Mouse (Mus musculus) limb, embryonic 11.5 days (tissue): Measurements from ENCODE around the gene Irx3. TPM values are rescaled to one million over a fixed set of nuclear protein-coding genes. Genes with fewer than 3 reads are reported as not detected.
A peak's percentile ranks its signal among the peaks of the same experiment; 100 is the strongest.

Source experiments
- ATAC-seq: fragments of 200-750 bp; cut with Nextera tagmentation; 2 replicates; pipeline ENCODE4 v1.8.0; 2017; ENCODE audit warnings: low read depth; ENCODE audit not compliant: insufficient number of reproducible peaks, low FRiP score, low TSS enrichment
- DNase-seq: peaks from one replicate; pipeline ENCODE4 v3.0.0-alpha.2; 2015; ENCODE audit warnings: low spot score
- H3K27ac ChIP-seq: fragments of 300-500 bp; sonication (generic); replicated peaks from 2 replicates; pipeline ENCODE4 v1.5.1; 2014; ENCODE audit warnings: low read depth, mild to moderate bottlenecking, low read length
- H3K27me3 ChIP-seq: fragments of 300-500 bp; sonication (generic); 2 replicates; pipeline ENCODE4 v1.6.1; 2014; ENCODE audit warnings: mild to moderate bottlenecking, low read length, mixed read lengths; ENCODE audit not compliant: control insufficient read depth, insufficient read depth
- H3K36me3 ChIP-seq: fragments of 300-500 bp; sonication (generic); 2 replicates; pipeline ENCODE4 v1.6.1; 2014; ENCODE audit warnings: mild to moderate bottlenecking, low read length, moderate library complexity, mixed read lengths; ENCODE audit not compliant: control insufficient read depth, insufficient read depth
- H3K4me1 ChIP-seq: fragments of 300-500 bp; sonication (generic); 2 replicates; pipeline ENCODE4 v1.6.1; 2014; ENCODE audit warnings: low read length, mixed read lengths; ENCODE audit not compliant: control insufficient read depth, insufficient read depth
- H3K4me2 ChIP-seq: fragments of 300-500 bp; sonication (generic); 2 replicates; pipeline ENCODE4 v1.6.1; 2014; ENCODE audit warnings: low read depth, mild to moderate bottlenecking, moderate library complexity; ENCODE audit not compliant: severe bottlenecking
- H3K4me3 ChIP-seq: fragments of 300-500 bp; sonication (generic); 2 replicates; pipeline ENCODE4 v1.5.1; 2014; ENCODE audit warnings: low read depth, low read length
- H3K9ac ChIP-seq: fragments of 300-500 bp; sonication (generic); 2 replicates; pipeline ENCODE4 v1.6.1; 2014; ENCODE audit warnings: mild to moderate bottlenecking, low read length
- H3K9me3 ChIP-seq: fragments of 300-500 bp; sonication (generic); 2 replicates; pipeline ENCODE4 v1.6.1; 2016; ENCODE audit warnings: low read length; ENCODE audit not compliant: control insufficient read depth
- WGBS: fragments of 180-500 bp; shearing (Covaris S2); extraction: QIAGEN DNeasy Blood & Tissue Kit; methylation state at CpG from one replicate; pipeline ENCODE4 v1.1.7; 2014; 5-methylcytosine and 5-hydroxymethylcytosine counted together
- polyA plus RNA-seq: library from polyadenylated mRNA; unstranded; fragments of >200 nt; fragmentation: Nextera tagmentation; extraction: Ambion mirVana; gene quantifications from 2 replicates; pipeline ENCODE4 v1.2.1, GENCODE M21; 2014

The Irx3 gene
- polyA plus RNA-seq, 1 experiment from 2014 or later = 21.0 TPM

- Histone ChIP-seq H3K4me1 (peaks cover 3% of the 10 kb centered on the region; the same call in 1 of the 2 replicates), H3K9ac (no peak overlapping the region), H3K4me3 (no peak overlapping the region), H3K36me3 (no peaks in the 10 kb centered on the region), H3K9me3 (no peaks in the 10 kb centered on the region), H3K27me3 (no peaks in the 10 kb centered on the region), H3K4me2 (no peak overlapping the region), H3K27ac (no peak overlapping the region)
- no peak for ATAC-seq
- DNase-seq = no peak
- WGBS = 70% methylated on average over 6 of the region's 6 CpGs
Observed at GRCm38 (mm10) chr8:91768857-91769256, 33.0 kb downstream of the Irx3 start.

GRCm38 (mm10) chr8:91765411-91766034 is 36.3 kb downstream of the Irx3 start:
- H3K4me2 ChIP-seq = no peak overlapping the region
- H3K4me1 ChIP-seq = peaks cover 3% of the 10 kb centered on the region; the same call in 1 of the 2 replicates
- no peak overlapping the region for H3K9ac ChIP-seq
- no peak overlapping the region for H3K27ac ChIP-seq
- no peaks in the 10 kb centered on the region for H3K9me3 ChIP-seq
- WGBS = 58% methylated on average over 8 of the region's 8 CpGs
- no peak overlapping the region for H3K4me3 ChIP-seq
- ATAC-seq (no peak), DNase-seq (no peak)
- no peaks in the 10 kb centered on the region for H3K27me3 ChIP-seq
- no peaks in the 10 kb centered on the region for H3K36me3 ChIP-seq

GRCm38 (mm10) chr8:91755566-91755965 is 46.3 kb downstream of the Irx3 start:
- H3K9me3 ChIP-seq = no peaks in the 10 kb centered on the region
- H3K4me2 ChIP-seq = no peak overlapping the region
- no peaks in the 10 kb centered on the region; the same call in 1 of the 2 replicates for H3K27me3 ChIP-seq
- H3K27ac ChIP-seq = no peak overlapping the region
- no peaks in the 10 kb centered on the region for H3K4me1 ChIP-seq
- ATAC-seq (no peak), DNase-seq (no peak)
- 76% methylated on average over 7 of the region's 7 CpGs for WGBS
- H3K36me3 ChIP-seq = no peaks in the 10 kb centered on the region
- H3K9ac ChIP-seq = no peak overlapping the region
- H3K4me3 ChIP-seq = no peak overlapping the region

- Histone ChIP-seq H3K9me3 (no peaks in the 10 kb centered on the region), H3K9ac (no peak overlapping the region), H3K4me1 (no peaks in the 10 kb centered on the region), H3K27me3 (no peaks in the 10 kb centered on the region; the same call in 1 of the 2 replicates), H3K4me3 (no peak overlapping the region), H3K27ac (no peak overlapping the region), H3K36me3 (no peaks in the 10 kb centered on the region), H3K4me2 (no peak overlapping the region)
- DNase-seq (no peak), ATAC-seq (no peak)
- WGBS = 92% methylated on average over 9 of the region's 9 CpGs
Observed at GRCm38 (mm10) chr8:91755062-91755461, 46.8 kb downstream of the Irx3 start.

- no peak overlapping the region for H3K27ac ChIP-seq
- ATAC-seq (no peak), DNase-seq (no peak)
- WGBS = 49% methylated on average over 7 of the region's 7 CpGs
- no peak overlapping the region for H3K9ac ChIP-seq
- H3K4me3 ChIP-seq = no peak overlapping the region
- no peaks in the 10 kb centered on the region for H3K9me3 ChIP-seq
- H3K27me3 ChIP-seq = peaks cover 9% of the 10 kb centered on the region
- no peaks in the 10 kb centered on the region for H3K36me3 ChIP-seq
- no peak overlapping the region for H3K4me2 ChIP-seq
- 0 out of 2 replicates have a peak, but pooled peaks cover 8% of the 10 kb centered on the region for H3K4me1 ChIP-seq
Observed at GRCm38 (mm10) chr8:91750794-91751125, 51.1 kb downstream of the Irx3 start.

GRCm38 (mm10) chr8:91750096-91750793 is 51.6 kb downstream of the Irx3 start:
- Histone ChIP-seq H3K4me3 (no peak overlapping the region), H3K36me3 (no peaks in the 10 kb centered on the region), H3K4me1 (0 out of 2 replicates have a peak, but pooled peaks cover 8% of the 10 kb centered on the region), H3K27ac (no peak overlapping the region), H3K27me3 (peaks cover 9% of the 10 kb centered on the region), H3K9ac (no peak overlapping the region), H3K9me3 (no peaks in the 10 kb centered on the region), H3K4me2 (no peak overlapping the region)
- no peak for ATAC-seq
- WGBS = 79% methylated on average over 15 of the region's 15 CpGs
- DNase-seq = no peak

- ATAC-seq (no peak), DNase-seq (peak; percentile 30)
- no peak overlapping the region for H3K27ac ChIP-seq
- no peak overlapping the region for H3K4me3 ChIP-seq
- no peak overlapping the region for H3K9ac ChIP-seq
- peaks cover 9% of the 10 kb centered on the region for H3K27me3 ChIP-seq
- H3K4me2 ChIP-seq = no peak overlapping the region
- no peaks in the 10 kb centered on the region for H3K9me3 ChIP-seq
- no peaks in the 10 kb centered on the region for H3K36me3 ChIP-seq
- WGBS = 54% methylated on average over 5 of the region's 5 CpGs
- 0 out of 2 replicates have a peak, but pooled peaks cover 8% of the 10 kb centered on the region for H3K4me1 ChIP-seq
Observed at GRCm38 (mm10) chr8:91749412-91749811, 52.5 kb downstream of the Irx3 start.
